Mouse (Mus musculus) kidney, postnatal 0 days (tissue): ENCODE measurements at regions not wholly inside any gene's neighbourhood (a gene's known extent, or its start where the extent isn't known, plus 50 kb on each side); places are given as distances from the start of the nearest gene placed in this dataset.

Source experiments
- ATAC-seq: fragments of 200-750 bp; cut with Nextera tagmentation; replicated peaks from 2 replicates; pipeline ENCODE4 v1.8.0; 2017; ENCODE audit warnings: low read depth, moderate number of reproducible peaks, moderate TSS enrichment, moderate library complexity; ENCODE audit not compliant: low FRiP score
- DNase-seq: peaks from one replicate; pipeline ENCODE4 v3.0.0-alpha.2; 2016; ENCODE audit warnings: low spot score
- H3K27ac ChIP-seq: fragments of 300-500 bp; sonication (generic); 2 replicates; pipeline ENCODE4 v1.5.1; 2014; ENCODE audit warnings: mild to moderate bottlenecking
- H3K27me3 ChIP-seq: fragments of 300-500 bp; sonication (generic); 2 replicates; pipeline ENCODE4 v1.6.1; 2014; ENCODE audit warnings: low read length, mixed read lengths; ENCODE audit not compliant: insufficient read depth
- H3K36me3 ChIP-seq: fragments of 300-500 bp; sonication (generic); 2 replicates; pipeline ENCODE4 v1.6.1; 2014; ENCODE audit warnings: low read length, mixed read lengths; ENCODE audit not compliant: insufficient read depth
- H3K4me1 ChIP-seq: fragments of 300-500 bp; sonication (generic); replicated peaks from 2 replicates; pipeline ENCODE4 v1.6.1; 2014; ENCODE audit warnings: antibody characterized with exemption, low read length, mixed read lengths; ENCODE audit not compliant: insufficient read depth
- H3K4me2 ChIP-seq: fragments of 300-500 bp; sonication (generic); 2 replicates; pipeline ENCODE4 v1.6.1; 2014; ENCODE audit warnings: mild to moderate bottlenecking, low read length, moderate library complexity, mixed read lengths
- H3K4me3 ChIP-seq: fragments of 300-500 bp; sonication (generic); replicated peaks from 2 replicates; pipeline ENCODE4 v1.5.1; 2014; ENCODE audit warnings: low read depth, low read length
- H3K9ac ChIP-seq: fragments of 300-500 bp; sonication (generic); 2 replicates; pipeline ENCODE4 v1.6.1; 2014; ENCODE audit warnings: low read depth, low read length
- H3K9me3 ChIP-seq: fragments of 300-500 bp; sonication (generic); replicated peaks from 2 replicates; pipeline ENCODE4 v1.6.1; 2016; ENCODE audit warnings: low read length, inconsistent platforms, mixed read lengths
- CTCF ChIP-seq: IDR thresholded peaks from 2 replicates; pipeline ENCODE4 v1.5.1; 2016; ENCODE audit warnings: antibody characterized with exemption, low read depth, mild to moderate bottlenecking, moderate library complexity
- WGBS: fragments of 180-500 bp; shearing (Covaris S2); extraction: QIAGEN DNeasy Blood & Tissue Kit; methylation state at CpG from one replicate; pipeline ENCODE4 v1.1.7; 2014; 5-methylcytosine and 5-hydroxymethylcytosine counted together

DNA sequence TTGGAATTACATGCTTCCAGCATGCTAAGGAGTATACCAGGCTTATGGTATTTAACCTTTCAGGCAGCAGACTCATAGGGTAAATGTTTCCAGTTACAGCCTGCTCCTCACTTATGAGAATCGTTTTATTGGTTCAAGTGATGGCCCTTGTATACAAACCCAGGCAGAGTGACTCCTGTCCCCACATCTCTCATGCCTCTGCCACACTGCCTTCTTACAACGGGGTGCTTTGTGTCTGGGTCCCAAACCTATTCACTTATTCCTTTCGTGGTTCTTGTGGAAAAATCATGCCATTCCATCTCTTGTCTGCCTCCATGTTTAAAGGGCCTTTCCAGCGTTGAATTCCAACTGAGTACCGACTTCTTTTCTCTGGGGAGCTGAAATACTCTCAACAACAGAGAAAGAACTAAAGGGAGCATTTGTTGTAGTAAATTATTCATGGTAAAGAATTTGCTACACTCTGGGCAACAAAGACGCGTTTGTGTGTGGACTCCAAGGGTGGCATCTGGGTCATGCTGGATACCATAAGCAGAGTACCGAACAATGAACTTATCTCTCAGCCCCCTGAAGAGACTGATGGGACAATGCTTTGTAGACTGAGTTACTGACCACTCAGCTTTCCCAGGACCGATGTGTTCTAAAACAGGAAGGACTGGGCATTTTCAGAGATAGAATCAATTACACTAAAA is 291.6 kb downstream of the Pten start:
- no peak for ATAC-seq

DNA sequence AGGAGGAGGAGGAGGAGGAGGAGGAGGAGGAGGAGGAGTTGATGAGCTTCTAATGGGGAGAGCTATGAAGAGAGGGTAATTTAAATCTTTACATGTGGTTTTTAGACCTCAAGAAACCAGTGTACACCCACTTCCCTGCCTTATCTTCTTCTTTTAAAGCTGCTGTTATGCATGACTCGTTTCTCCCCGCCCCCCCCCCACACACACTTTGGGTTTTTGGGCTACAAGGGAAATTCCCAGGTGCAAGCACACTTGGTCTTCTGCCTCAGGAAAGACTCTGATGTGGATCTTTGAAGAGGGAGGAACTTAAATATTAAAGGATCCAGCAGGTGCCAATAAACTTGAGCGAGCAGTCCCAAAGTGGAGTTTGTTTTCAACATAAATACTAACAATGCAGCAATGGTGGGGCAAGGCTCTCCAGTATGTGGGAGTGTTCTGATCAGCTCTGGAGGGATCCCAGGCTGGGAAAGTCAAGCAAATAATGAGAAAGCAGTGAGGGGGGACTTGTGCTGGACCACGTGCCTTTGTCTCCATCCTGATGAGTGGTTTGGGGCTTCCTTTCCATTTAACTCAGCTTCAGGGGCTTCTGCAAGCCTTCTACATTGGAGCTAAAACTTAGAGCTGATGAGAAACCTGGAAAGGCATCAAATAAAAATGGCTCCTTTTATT is 296.0 kb downstream of the Pten start:
- no peak for ATAC-seq
- H3K4me1 ChIP-seq = no peaks in the 10 kb centered on the region
- no peak for TF ChIP-seq CTCF
- H3K27ac ChIP-seq = no peak overlapping the region
- no peak for DNase-seq
- H3K9me3 ChIP-seq = no peaks in the 10 kb centered on the region
- H3K27me3 ChIP-seq = no peaks in the 10 kb centered on the region
- no peak overlapping the region for H3K9ac ChIP-seq
- H3K36me3 ChIP-seq = no peaks in the 10 kb centered on the region
- 45% methylated on average over 4 of the region's 4 CpGs for WGBS
- no peak overlapping the region for H3K4me2 ChIP-seq
- no peak overlapping the region for H3K4me3 ChIP-seq

More for the DNA sequence above, 291.6 kb downstream of the Pten start:
- H3K4me1 ChIP-seq = no peaks in the 10 kb centered on the region
- DNase-seq = no peak
- WGBS = 82% methylated on average over 9 of the region's 9 CpGs
- no peaks in the 10 kb centered on the region for H3K27me3 ChIP-seq
- H3K36me3 ChIP-seq = no peaks in the 10 kb centered on the region
- no peak overlapping the region for H3K27ac ChIP-seq
- no peaks in the 10 kb centered on the region for H3K9me3 ChIP-seq
- H3K4me2 ChIP-seq = no peak overlapping the region
- no peak overlapping the region for H3K9ac ChIP-seq
- H3K4me3 ChIP-seq = no peak overlapping the region
- TF ChIP-seq CTCF = no peak

DNA sequence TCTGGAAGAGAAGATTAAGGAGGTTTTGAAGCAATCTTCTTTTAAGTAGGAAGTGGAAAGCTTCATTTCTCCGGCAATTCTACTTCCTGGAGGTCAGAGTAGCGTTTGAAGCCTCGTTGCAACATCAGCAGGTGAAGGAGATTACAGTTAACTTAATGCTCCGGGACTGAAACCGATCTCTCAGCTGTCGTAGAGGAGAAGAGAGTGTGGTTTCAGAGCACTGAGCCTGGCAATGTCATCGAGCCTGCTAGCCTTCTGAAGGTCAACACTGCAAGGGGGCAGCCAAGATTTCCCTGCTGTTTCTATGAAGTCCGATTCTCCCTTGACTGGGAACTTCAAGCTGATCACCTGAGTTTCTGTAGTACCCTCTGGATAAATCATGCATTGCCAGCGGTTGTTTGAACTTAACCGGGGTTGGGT is 299.1 kb downstream of the Pten start:
- Histone ChIP-seq H3K4me3 (no peak overlapping the region), H3K9me3 (no peaks in the 10 kb centered on the region), H3K27ac (no peak overlapping the region), H3K36me3 (no peaks in the 10 kb centered on the region), H3K9ac (no peak overlapping the region), H3K27me3 (no peaks in the 10 kb centered on the region), H3K4me2 (no peak overlapping the region), H3K4me1 (no peaks in the 10 kb centered on the region)
- 38% methylated on average over 10 of the region's 10 CpGs for WGBS
- ATAC-seq = no peak
- TF ChIP-seq CTCF = no peak
- DNase-seq = peak; percentile 25

DNA sequence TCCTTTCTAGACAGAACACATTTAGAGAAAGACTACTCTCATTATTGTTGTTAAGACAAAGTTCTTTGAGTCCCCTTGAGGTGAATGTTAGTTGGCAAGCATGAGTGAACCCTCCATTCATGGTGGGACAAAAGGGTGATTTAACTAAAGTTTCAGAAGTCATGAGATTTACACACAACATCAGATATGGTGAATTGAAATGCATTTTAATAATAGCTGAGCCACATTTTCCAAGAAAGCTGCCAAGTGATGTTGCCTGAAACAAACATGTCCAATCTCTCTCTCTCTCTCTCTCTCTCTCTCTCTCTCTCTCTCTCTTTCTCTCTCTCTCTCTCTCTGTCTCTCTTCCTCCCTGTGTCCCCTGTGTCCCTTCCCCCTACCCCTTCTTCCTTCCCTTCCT is 303.7 kb downstream of the Pten start:
- Histone ChIP-seq H3K4me1 (no peaks in the 10 kb centered on the region; the same call in 1 of the 2 replicates), H3K9me3 (no peaks in the 10 kb centered on the region), H3K27me3 (no peaks in the 10 kb centered on the region), H3K9ac (no peak overlapping the region), H3K27ac (no peak overlapping the region), H3K4me3 (no peak overlapping the region), H3K36me3 (no peaks in the 10 kb centered on the region), H3K4me2 (no peak overlapping the region)
- DNase-seq (no peak), ATAC-seq (no peak)
- TF ChIP-seq CTCF = no peak

DNA sequence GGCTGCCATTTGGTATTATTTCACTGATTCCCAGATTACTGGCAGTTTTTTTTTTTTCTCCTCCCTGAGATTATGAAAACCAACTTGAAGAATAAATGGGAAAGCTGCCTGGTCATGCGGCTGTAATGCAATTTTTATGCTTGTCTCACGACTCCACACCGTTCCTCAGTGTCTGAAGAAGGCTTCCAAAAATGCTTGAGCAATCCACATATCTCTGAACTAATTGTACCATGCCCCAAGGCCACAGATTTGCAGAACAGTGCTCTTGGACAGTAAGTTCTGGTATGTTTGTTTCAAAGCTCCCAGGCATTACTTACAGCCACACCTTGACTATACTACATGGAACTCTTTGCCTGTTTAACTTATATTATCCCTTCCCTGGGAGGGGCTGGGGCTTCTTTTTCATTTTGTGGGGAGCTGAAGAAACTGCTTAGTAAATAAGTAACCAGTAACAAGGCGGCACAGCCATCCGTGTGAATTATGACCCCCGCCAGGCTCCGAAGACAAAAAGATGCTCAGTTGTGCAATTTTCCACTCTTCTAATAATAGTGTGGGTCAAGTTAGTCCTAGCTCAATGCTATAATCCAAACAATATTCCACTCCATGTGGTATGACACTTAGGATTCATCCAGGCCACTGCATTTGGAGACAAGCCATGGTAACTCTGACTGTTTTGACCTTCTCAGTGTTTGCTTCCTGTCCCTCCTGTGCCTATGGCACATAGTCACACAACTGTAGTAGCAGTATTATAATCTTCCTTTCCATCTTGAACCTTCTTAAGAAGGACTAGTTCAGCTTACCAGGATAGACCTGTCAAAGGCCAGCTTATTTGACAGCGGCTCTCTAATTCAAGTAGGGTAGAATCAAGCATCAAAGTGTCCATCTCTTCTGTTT is 305.1 kb downstream of the Pten start:
- no peak for DNase-seq
- no peaks in the 10 kb centered on the region for H3K9me3 ChIP-seq

More for the DNA sequence above, 305.1 kb downstream of the Pten start:
- TF ChIP-seq CTCF = no peak
- Histone ChIP-seq H3K27me3 (no peaks in the 10 kb centered on the region), H3K27ac (no peak overlapping the region), H3K4me3 (no peak overlapping the region), H3K9ac (no peak overlapping the region), H3K4me1 (no peaks in the 10 kb centered on the region; the same call in 1 of the 2 replicates), H3K36me3 (no peaks in the 10 kb centered on the region), H3K4me2 (no peak overlapping the region)
- ATAC-seq = no peak
- WGBS = 76% methylated on average over 8 of the region's 8 CpGs
